Mouse (Mus musculus) midbrain, embryonic 12.5 days (tissue): Measurements from ENCODE around the gene Vmn1r1. TPM values are rescaled to one million over a fixed set of nuclear protein-coding genes. Genes with fewer than 3 reads are reported as not detected.

Source experiments
- ATAC-seq: fragments of 200-750 bp; cut with Nextera tagmentation; 2 replicates; pipeline ENCODE4 v1.8.0; 2017; ENCODE audit warnings: low read depth, moderate TSS enrichment, moderate library complexity; ENCODE audit not compliant: low FRiP score
- H3K27ac ChIP-seq: fragments of 300-500 bp; sonication (generic); replicated peaks from 2 replicates; pipeline ENCODE4 v1.5.1; 2016; ENCODE audit warnings: mild to moderate bottlenecking
- H3K27me3 ChIP-seq: fragments of 300-500 bp; sonication (generic); 2 replicates; pipeline ENCODE4 v1.6.1; 2016; ENCODE audit warnings: mild to moderate bottlenecking
- H3K36me3 ChIP-seq: fragments of 300-500 bp; sonication (generic); 2 replicates; pipeline ENCODE4 v1.6.1; 2016
- H3K4me1 ChIP-seq: fragments of 300-500 bp; sonication (generic); 2 replicates; pipeline ENCODE4 v1.6.1; 2016
- H3K4me2 ChIP-seq: fragments of 300-500 bp; sonication (generic); replicated peaks from 2 replicates; pipeline ENCODE4 v1.6.1; 2016; ENCODE audit warnings: mild to moderate bottlenecking, moderate library complexity
- H3K4me3 ChIP-seq: fragments of 300-500 bp; sonication (generic); 2 replicates; pipeline ENCODE4 v1.5.1; 2016; ENCODE audit warnings: mild to moderate bottlenecking
- H3K9ac ChIP-seq: fragments of 300-500 bp; sonication (generic); replicated peaks from 2 replicates; pipeline ENCODE4 v1.6.1; 2016; ENCODE audit warnings: mild to moderate bottlenecking, moderate library complexity
- H3K9me3 ChIP-seq: fragments of 300-500 bp; sonication (generic); 2 replicates; pipeline ENCODE4 v1.6.1; 2016; ENCODE audit warnings: mild to moderate bottlenecking
- WGBS: fragments of 180-500 bp; shearing (Covaris S2); methylation state at CpG from one replicate; pipeline ENCODE4 v1.1.7; 2016; 5-methylcytosine and 5-hydroxymethylcytosine counted together
- polyA plus RNA-seq: library from polyadenylated mRNA; unstranded; fragments of >200 nt; fragmentation: Nextera tagmentation; extraction: Ambion mirVana; gene quantifications from 2 replicates; pipeline ENCODE4 v1.2.1, GENCODE M21; 2016

Vmn1r1 gene
- polyA plus RNA-seq, 1 experiment from 2014 or later, result not detected

- Histone ChIP-seq H3K9ac (no peak overlapping the region), H3K36me3 (no peaks in the 10 kb centered on the region), H3K27me3 (no peaks in the 10 kb centered on the region), H3K4me2 (no peak overlapping the region), H3K4me1 (no peaks in the 10 kb centered on the region), H3K9me3 (no peaks in the 10 kb centered on the region), H3K4me3 (no peak overlapping the region), H3K27ac (no peak overlapping the region)
- no peak for ATAC-seq
- WGBS, result 72% methylated on average over 4 of the region's 4 CpGs
Observed at GRCm38 (mm10) chr1:182157734-182158133, 6.6 kb downstream of the Vmn1r1 start.

GRCm38 (mm10) chr1:182149966-182150365 lies 14.3 kb downstream of the Vmn1r1 start:
- H3K27ac ChIP-seq, result no peak overlapping the region
- no peaks in the 10 kb centered on the region for H3K9me3 ChIP-seq
- 84% methylated on average over 2 of the region's 2 CpGs for WGBS
- no peak overlapping the region for H3K9ac ChIP-seq
- no peaks in the 10 kb centered on the region for H3K4me1 ChIP-seq
- no peaks in the 10 kb centered on the region for H3K27me3 ChIP-seq
- no peaks in the 10 kb centered on the region for H3K36me3 ChIP-seq
- no peak overlapping the region for H3K4me2 ChIP-seq
- ATAC-seq, result no peak
- H3K4me3 ChIP-seq, result no peak overlapping the region

DNA sequence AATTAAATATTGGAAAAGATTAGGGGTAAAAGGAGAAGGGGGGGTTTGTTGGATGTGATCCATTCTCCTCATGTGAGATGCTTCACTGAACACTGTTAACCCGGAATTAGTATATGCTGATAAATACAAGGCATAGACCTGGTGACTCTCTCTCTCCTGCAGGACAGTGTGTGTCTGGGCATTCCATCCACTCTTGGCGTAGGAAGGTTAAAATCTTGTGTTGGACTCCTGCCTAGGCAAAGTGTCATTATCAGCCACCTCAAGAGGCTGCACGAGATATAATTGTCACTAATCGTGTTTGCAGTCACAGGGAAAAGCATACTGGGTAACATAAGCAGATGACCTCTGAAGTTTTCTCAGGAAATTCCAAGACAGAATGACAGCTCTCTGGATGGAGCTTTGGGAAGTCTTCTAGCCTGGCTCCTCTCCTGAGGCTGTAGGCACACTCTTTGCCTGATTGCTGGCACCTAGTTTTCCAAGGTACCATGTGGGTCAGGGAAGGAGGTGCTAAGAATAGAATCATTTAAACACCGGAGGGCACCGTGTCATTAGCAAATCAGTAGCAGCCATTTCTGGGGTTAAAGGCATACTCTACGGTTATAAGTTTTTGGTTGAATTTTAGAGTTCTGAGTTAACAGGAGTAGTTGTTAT lies 15.3 kb downstream of the Vmn1r1 start:
- 85% methylated on average over 7 of the region's 7 CpGs for WGBS
- Histone ChIP-seq H3K27ac (no peak overlapping the region), H3K9me3 (no peaks in the 10 kb centered on the region), H3K4me1 (no peaks in the 10 kb centered on the region), H3K9ac (no peak overlapping the region), H3K36me3 (no peaks in the 10 kb centered on the region), H3K27me3 (no peaks in the 10 kb centered on the region), H3K4me3 (no peak overlapping the region), H3K4me2 (no peak overlapping the region)
- ATAC-seq, result no peak

- Histone ChIP-seq H3K4me1 (no peaks in the 10 kb centered on the region), H3K9ac (no peak overlapping the region), H3K36me3 (no peaks in the 10 kb centered on the region), H3K27me3 (peaks cover 5% of the 10 kb centered on the region; the same call in 1 of the 2 replicates), H3K9me3 (no peaks in the 10 kb centered on the region), H3K27ac (no peak overlapping the region), H3K4me2 (no peak overlapping the region), H3K4me3 (no peak overlapping the region)
- no peak for ATAC-seq
- 52% methylated on average over 5 of the region's 5 CpGs for WGBS
Observed at GRCm38 (mm10) chr1:182145546-182145945, 18.7 kb downstream of the Vmn1r1 start.

- H3K27ac ChIP-seq, result no peak overlapping the region
- H3K27me3 ChIP-seq, result peaks cover 14% of the 10 kb centered on the region; the same call in 1 of the 2 replicates
- no peak overlapping the region for H3K9ac ChIP-seq
- H3K4me2 ChIP-seq, result no peak overlapping the region
- H3K4me3 ChIP-seq, result no peak overlapping the region
- H3K4me1 ChIP-seq, result no peaks in the 10 kb centered on the region
- no peak for ATAC-seq
- no peaks in the 10 kb centered on the region for H3K9me3 ChIP-seq
- WGBS, result 75% methylated on average over 8 of the region's 8 CpGs
- no peaks in the 10 kb centered on the region for H3K36me3 ChIP-seq
Observed at GRCm38 (mm10) chr1:182143288-182143687, 21.0 kb downstream of the Vmn1r1 start.

DNA sequence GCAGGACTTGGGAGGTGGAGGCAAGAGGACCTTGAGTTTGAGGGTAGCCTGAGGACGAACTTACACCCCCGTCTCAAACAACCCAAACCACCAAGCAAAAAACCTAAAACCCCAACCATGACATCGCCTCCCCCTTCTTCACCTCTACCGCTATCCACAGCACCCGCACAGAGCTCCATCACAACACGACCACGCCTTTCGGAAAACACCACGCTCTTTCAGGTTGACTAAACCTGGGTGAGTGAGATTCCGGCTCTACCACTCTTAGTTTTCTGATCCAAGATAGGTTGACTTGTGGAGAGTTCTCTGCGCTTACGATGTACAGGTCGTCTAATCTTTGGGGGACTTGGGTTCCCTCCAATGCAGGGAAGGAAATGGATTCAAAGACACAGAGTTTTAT lies 21.6 kb downstream of the Vmn1r1 start:
- Histone ChIP-seq H3K27me3 (peaks cover 14% of the 10 kb centered on the region; the same call in 1 of the 2 replicates), H3K27ac (no peak overlapping the region), H3K4me1 (no peaks in the 10 kb centered on the region), H3K9ac (no peak overlapping the region), H3K4me3 (no peak overlapping the region), H3K36me3 (no peaks in the 10 kb centered on the region), H3K9me3 (no peaks in the 10 kb centered on the region), H3K4me2 (no peak overlapping the region)
- WGBS, result 92% methylated on average over 13 of the region's 13 CpGs
- ATAC-seq, result no peak

DNA sequence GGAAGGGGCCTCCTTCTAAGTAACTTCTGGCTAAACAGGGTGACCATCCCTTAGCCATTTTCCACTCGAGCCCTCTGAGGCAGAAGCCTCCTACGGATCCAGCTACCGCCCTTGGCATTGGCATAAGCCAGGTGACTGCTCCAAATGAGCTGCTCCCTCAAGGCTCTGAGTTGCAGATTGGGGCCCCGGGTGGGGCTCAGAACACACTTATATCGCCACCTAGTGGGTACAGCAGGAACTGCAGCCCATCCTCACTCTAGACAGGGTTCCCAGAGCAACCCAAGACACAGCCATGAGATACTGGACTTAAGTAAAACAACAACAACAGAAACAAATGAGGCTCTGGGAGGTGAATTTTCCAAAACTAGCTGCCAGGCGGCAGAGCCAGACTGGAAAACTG lies 23.9 kb downstream of the Vmn1r1 start:
- no peaks in the 10 kb centered on the region for H3K36me3 ChIP-seq
- H3K4me1 ChIP-seq, result no peaks in the 10 kb centered on the region
- WGBS, result 2% methylated on average over 6 of the region's 6 CpGs
- no peak overlapping the region for H3K27ac ChIP-seq
- 0 out of 2 replicates have a peak overlapping the region, but pooled peaks have one; percentile 19 for H3K4me2 ChIP-seq
- peaks cover 14% of the 10 kb centered on the region; the same call in 1 of the 2 replicates for H3K27me3 ChIP-seq
- ATAC-seq, result peak; percentile 62; the same call in 1 of the 2 replicates
- no peak overlapping the region for H3K9ac ChIP-seq
- no peak overlapping the region for H3K4me3 ChIP-seq
- no peaks in the 10 kb centered on the region for H3K9me3 ChIP-seq

DNA sequence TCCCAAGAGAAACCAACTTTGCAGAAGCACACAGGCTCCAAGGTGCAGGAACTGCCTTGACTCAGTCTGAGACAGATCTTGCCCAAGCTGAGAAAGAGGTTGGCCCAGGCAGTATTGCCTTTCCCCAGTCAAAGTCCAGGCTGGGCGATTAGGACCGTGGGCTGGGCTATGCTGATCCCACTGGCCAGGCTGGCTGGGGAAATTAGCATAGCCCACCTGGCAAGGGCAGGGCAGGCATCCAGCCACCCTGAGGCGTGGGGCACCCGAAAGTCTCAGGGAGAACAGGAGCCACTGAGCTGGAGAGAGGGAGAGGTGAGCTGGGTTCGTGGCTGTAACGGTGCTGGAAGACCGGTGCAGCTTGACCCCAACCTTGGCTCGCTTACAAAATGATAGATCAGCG lies 24.3 kb downstream of the Vmn1r1 start:
- Histone ChIP-seq H3K9me3 (no peaks in the 10 kb centered on the region), H3K36me3 (no peaks in the 10 kb centered on the region), H3K4me1 (no peaks in the 10 kb centered on the region), H3K9ac (no peak overlapping the region), H3K27ac (no peak overlapping the region), H3K4me3 (no peak overlapping the region), H3K27me3 (peaks cover 14% of the 10 kb centered on the region; the same call in 1 of the 2 replicates), H3K4me2 (0 out of 2 replicates have a peak overlapping the region, but pooled peaks have one; percentile 19)
- WGBS, result 40% methylated on average over 9 of the region's 9 CpGs
- no peak for ATAC-seq

DNA sequence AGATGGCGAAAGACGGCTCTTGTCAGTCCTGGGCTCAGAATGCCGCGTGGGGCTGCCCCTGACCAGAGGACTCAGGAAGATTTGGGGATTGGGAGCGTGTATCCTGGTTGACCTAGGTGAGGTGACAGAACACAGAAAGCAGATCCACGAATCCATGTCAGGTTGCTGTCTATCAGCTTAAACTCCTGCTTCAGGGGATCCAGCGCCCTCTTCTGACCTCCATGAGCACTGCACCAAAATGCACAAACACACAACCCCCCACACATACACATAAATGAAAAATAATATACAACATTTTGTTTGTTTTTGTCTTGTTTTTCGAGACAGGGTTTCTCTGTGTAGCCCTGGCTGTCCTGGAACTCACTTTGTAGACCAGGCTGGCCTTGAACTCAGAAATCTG lies 26.1 kb downstream of the Vmn1r1 start:
- no peak overlapping the region for H3K4me3 ChIP-seq
- H3K9ac ChIP-seq, result no peak overlapping the region
- no peaks in the 10 kb centered on the region for H3K9me3 ChIP-seq
- no peak overlapping the region for H3K27ac ChIP-seq
- peaks cover 14% of the 10 kb centered on the region; the same call in 1 of the 2 replicates for H3K27me3 ChIP-seq
- H3K36me3 ChIP-seq, result no peaks in the 10 kb centered on the region
- no peak overlapping the region for H3K4me2 ChIP-seq
- ATAC-seq, result no peak
- no peaks in the 10 kb centered on the region for H3K4me1 ChIP-seq
- 77% methylated on average over 8 of the region's 8 CpGs for whole genome bisulfite sequencing

DNA sequence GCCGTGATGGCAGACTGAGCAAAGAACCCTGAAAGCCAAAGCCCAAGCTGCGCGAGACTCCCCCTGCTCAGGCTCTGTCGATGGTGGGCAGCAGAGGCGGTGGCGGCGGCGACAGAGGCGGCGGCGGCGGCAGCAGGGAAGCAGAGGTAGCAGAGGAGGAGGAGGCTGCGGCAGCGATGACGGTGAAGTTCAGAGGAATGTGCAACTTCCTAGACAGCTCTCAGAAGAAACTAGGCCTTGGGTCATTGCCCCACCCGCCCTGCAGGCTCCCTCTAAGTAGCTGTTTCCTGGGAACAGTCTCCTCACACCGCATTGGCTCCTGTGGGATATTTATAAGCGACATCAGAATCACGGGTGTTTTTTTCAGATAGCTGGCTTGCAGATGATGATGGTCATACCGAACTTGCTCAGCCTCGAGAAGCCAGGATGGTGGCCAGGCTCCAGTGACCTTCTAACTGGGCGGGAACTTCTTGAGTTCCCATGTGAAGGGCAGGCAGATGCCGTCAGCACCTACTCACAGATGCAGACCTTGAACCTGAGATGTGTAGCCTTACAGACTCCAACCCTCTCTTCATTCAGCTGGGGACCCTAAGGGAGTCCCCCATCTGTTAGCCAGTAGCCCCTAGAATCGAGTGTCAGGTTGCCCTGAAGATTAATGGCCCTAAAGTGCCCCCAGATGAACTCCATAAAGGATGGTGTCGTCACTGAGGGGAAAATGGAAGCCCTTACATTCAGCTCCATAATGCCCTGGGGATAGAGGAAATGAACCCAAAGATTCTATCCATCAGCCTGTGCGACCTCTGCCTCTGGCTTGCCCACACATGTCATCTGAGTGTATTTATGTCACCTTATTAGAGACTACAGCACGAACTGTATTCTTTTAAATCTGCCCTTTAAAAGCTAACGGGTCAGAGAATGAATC lies 26.8 kb downstream of the Vmn1r1 start:
- no peak overlapping the region for H3K4me3 ChIP-seq
- H3K27me3 ChIP-seq, result peaks cover 14% of the 10 kb centered on the region; the same call in 1 of the 2 replicates
- H3K9ac ChIP-seq, result no peak overlapping the region
- H3K4me2 ChIP-seq, result no peak overlapping the region
- no peaks in the 10 kb centered on the region for H3K4me1 ChIP-seq
- ATAC-seq, result no peak
- H3K9me3 ChIP-seq, result no peaks in the 10 kb centered on the region
- peaks cover 4% of the 10 kb centered on the region for H3K36me3 ChIP-seq
- WGBS, result 63% methylated on average over 28 of the region's 28 CpGs
- no peak overlapping the region for H3K27ac ChIP-seq

GRCm38 (mm10) chr1:182130830-182131229 lies 33.5 kb downstream of the Vmn1r1 start:
- no peak for ATAC-seq
- H3K36me3 ChIP-seq, result peaks cover 41% of the 10 kb centered on the region

GRCm38 (mm10) chr1:182124924-182125368 lies 39.3 kb downstream of the Vmn1r1 start:
- WGBS, result under 1% methylated on average over 33 of the region's 33 CpGs
- Histone ChIP-seq H3K27ac (peak overlapping the region; percentile 71), H3K4me3 (peak overlapping the region; percentile 89), H3K36me3 (peaks cover 21% of the 10 kb centered on the region), H3K4me2 (peak overlapping the region; percentile 61), H3K4me1 (peaks cover 16% of the 10 kb centered on the region), H3K27me3 (no peaks in the 10 kb centered on the region), H3K9ac (peak overlapping the region; percentile 71), H3K9me3 (no peaks in the 10 kb centered on the region)
- peak; percentile 92 for ATAC-seq

More at GRCm38 (mm10) chr1:182130830-182131229, 33.5 kb downstream of the Vmn1r1 start:
- no peak overlapping the region for H3K27ac ChIP-seq
- no peak overlapping the region for H3K9ac ChIP-seq
- no peaks in the 10 kb centered on the region for H3K27me3 ChIP-seq
- WGBS, result 52% methylated on average over 2 of the region's 2 CpGs
- H3K4me1 ChIP-seq, result peaks cover 8% of the 10 kb centered on the region
- H3K4me3 ChIP-seq, result no peak overlapping the region
- no peaks in the 10 kb centered on the region for H3K9me3 ChIP-seq
- H3K4me2 ChIP-seq, result no peak overlapping the region
